19 mouse cellular contexts compared by ENCODE assay signal in the genomic region with DNA sequence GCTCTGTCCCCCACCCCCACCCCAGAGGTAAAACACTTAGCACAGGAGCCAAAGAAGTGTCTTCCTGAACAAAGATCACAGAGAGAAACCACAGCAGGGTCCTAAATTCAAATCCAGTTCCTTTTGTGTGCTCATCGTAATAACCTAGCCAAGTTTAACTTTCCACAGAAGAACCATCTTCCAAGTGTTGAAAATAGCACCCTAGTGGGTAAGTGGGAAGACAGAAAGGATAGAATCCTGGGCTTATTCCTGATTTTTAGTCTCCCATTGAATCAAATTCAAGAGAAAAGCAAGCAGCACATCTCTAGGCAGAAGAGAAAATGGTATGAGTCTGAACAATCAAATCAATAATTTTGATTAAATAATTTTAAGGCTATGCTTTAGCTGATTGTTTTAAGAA.
"Had no signal": no experiment of that assay in that cellular context is flagged by ENCODE, and none has a peak within 500 bp of the region (broad histone marks: within the 10 kb centered on the region; RNA-seq: fewer than 3 reads in every experiment).

No protein-coding gene starts in this region.

- ATAC-seq: forebrain, embryonic 13.5 days; forebrain, embryonic 14.5 days; forebrain, embryonic 15.5 days; forebrain, embryonic 16.5 days; forebrain, postnatal 0 days had no signal

- DNase-seq: cerebellum, adult 8-10 months; cerebellum, adult 9-10 months; cerebellum, adult 9-11 months; cerebellum, postnatal 10 days; cerebellum, postnatal 14 days; cerebellum, postnatal 25 days; cerebellum, postnatal 36 days; embryo, embryonic 11 days; forebrain, postnatal 0 days; gastrocnemius, adult 2 months; gastrocnemius, postnatal 10 days; gastrocnemius, postnatal 14 days; gastrocnemius, postnatal 25 days; gastrocnemius, postnatal 36 days; heart, adult 2 months had no signal
